Mouse (Mus musculus) right cerebral cortex, postnatal 25 days (tissue): ENCODE results near the gene Plagl1.

Experiments
- DNase-seq: peaks from one replicate; pipeline ENCODE4 v3.0.0; 2022

Gene Plagl1

DNA sequence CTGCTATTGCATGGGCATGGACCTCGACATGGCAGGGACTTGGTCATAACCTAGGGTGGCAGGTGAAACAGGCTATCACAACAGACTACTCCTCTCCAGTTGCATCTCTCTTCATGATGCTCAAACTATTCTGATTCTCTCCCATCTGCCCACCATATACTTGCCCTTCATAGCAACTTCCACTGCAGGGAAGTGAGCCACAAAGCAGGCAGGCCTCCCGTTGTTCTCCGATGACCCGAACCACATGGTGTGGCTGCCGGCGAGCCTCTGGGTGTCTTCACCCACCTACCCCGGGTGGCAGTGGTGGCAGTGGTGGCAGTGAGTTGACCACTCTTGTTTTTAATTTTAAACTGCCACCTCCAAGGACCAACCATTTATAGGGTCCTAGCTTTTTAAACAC lies 75.4 kb downstream of the Plagl1 start:
- DNase-seq, result no peak

DNA sequence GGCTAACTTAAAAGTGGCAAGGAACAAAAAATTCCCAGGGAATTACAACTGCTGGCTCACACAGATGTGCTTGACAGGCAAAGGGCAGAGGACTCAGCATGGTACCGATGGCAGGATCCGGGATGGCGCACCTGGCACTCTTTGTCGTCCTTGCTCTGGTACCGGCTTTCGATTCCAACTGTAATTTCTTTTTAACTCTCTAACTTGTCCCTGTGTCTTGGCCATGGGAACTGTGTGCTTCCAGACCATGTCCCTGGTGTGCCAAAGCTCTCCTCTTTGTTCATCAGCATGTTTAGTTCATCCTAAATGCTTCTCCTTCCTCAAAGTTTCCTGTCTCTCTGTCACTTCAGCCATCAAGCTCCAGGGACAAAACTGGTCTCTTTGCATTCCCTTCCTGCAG lies 77.6 kb downstream of the Plagl1 start:
- DNase-seq, result no peak

DNA sequence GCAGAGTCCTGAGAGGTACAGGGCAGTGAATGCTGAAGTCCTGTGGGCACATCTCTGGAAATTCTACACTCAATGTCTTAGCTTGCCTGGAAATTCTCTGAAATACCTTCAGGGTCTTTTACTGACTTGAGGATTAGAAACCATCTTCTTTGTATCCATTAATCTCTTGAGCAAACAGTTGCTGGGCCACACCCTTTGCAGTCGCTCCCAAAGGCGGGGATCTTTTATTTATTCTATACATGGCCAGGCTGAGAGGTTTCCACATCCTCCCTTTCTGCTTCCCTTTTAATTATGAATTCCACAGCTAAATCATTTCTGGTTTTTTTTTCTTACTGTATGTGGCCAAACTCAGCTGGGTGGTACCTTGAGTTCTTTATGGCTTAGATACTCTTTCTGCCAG lies 80.1 kb downstream of the Plagl1 start:
- no peak for DNase-seq

DNA sequence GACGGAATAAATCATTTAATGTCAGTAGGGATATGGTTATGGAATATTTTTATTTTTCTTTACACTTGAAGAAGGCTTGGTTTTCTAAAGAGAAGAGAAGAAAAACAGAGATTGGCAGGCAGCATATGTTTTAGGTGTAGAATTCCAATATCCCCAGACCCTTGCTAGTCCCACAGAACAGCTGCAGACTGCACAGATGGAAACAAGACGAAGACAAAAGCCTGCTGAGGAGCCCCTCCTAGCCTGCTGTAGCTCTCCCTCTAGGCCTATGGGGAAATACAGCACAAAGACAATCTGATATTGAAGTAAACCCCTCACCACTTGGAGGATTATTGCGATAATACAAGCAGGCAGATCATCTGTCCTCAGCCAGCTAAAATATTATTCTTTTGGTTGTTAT lies 90.1 kb downstream of the Plagl1 start:
- no peak for DNase-seq

DNA sequence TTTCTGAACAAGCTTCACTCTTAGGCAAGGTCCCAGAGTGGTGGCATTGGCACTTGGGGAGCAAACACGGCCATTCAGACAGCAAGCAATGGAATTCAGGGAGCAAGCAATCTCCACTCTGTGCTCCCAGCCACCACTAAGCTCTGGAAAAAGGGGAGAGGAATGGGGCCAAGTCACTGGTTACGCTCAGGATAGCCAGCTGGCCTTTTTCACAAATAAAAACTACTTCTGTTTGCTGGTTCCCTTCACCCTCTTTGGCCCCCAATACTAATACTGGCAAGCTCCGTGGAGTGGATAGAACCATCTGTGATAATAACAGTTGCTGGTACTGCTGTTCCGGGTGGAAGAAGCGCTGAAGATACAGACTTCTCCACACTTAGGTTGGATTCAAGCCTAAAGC lies 91.0 kb downstream of the Plagl1 start:
- DNase-seq, result no peak

DNA sequence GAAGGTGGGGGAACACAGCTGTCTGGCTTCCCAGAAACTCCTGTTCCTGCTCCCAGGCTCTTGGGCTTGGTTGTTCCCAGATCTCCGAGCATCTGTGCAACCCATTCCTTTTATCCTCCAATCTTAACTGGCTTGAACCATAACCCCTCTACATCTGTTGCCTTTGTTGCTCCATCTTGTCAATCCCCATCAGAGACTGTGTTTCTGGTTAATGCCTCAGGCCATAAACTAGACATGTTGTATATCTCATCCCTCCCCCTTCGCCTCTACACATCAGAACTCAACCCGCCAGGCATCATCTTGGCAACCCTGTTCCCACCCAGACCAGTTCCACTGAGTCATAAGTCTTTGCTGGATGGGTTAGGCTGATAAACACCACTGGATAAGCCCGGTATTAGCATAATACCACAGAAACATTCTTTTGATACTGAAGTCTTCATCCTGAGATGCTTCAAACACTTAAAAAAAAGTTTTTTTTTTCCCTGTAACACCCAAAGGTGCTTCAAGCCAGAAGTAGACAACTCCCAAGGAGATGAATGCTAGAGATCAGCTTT lies 92.6 kb downstream of the Plagl1 start:
- no peak for DNase-seq

DNA sequence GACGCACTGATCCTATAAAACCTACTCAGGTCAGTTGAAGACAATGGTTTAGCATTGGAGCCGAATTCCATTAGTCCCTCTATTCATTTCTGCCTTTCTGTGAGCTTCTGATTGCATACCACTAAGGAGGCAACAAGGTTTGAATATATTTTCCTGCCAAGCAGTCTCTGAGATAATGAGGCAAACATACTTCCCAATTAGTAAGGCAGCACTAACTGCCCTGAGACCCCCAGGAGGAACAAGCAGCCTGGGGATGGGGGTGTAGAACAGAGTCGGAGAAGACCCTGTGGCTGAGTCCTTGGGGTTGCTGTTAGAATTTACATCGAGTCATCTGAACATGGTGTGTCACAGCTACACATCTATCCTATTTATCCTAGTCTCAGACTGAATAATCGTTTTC lies 95.1 kb downstream of the Plagl1 start:
- no peak for DNase-seq

DNA sequence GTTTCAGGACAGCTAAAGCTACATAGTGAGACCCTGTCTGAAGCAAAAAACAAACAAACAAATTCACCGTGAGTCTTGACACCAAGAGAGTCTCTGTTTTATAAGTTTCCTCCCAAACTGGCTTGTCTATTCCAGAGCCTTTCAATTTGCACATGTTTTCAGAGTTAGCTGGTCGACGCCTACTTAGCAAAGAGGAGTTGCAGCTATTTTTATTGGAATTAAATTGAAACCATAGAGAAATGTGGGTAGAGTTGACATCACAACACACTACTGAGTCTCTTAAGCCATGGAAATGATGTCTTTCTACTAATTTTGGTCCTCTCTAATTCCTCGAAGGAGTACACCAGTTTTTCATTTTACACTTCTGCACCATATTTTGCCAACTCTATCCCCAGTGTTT lies 100.6 kb downstream of the Plagl1 start:
- DNase-seq, result no peak

DNA sequence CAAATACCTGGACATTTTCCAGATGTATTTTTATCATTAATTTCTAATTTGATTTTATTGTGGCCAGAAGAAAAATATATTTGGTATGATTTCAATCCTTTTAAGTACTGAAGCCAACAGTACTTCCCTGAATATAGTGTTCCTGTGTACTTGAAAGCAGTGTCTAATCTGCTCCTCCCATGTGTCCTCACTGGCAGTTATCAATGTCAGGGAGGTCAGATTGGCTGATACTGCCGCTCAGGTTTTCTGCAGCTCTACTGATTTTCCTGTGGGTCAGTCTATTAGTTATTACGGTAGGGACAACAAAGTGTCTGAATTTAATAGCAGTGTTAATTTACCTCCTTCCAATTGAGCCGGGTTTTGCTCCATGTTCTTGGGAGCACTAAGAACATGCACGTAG lies 101.7 kb downstream of the Plagl1 start:
- no peak for DNase-seq

DNA sequence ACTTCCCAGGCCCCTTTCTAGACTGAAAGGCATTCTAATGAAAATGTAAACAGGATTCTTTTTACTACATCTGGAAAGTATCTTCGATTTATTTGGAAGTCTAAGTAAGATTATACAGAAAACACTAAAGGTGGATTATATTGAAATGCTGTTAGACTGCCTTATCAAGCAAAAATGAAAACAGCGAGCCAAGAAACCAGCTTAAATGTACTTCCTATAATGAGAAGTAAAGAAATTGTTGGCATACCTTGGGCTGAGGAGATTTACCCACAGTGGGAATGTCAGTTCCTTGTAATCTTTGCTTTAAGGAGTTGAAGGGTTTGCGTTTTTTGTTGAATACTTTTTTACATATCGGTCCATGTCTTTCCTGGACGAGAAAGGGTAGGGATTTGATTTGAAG lies 108.2 kb downstream of the Plagl1 start:
- DNase-seq, result no peak

DNA sequence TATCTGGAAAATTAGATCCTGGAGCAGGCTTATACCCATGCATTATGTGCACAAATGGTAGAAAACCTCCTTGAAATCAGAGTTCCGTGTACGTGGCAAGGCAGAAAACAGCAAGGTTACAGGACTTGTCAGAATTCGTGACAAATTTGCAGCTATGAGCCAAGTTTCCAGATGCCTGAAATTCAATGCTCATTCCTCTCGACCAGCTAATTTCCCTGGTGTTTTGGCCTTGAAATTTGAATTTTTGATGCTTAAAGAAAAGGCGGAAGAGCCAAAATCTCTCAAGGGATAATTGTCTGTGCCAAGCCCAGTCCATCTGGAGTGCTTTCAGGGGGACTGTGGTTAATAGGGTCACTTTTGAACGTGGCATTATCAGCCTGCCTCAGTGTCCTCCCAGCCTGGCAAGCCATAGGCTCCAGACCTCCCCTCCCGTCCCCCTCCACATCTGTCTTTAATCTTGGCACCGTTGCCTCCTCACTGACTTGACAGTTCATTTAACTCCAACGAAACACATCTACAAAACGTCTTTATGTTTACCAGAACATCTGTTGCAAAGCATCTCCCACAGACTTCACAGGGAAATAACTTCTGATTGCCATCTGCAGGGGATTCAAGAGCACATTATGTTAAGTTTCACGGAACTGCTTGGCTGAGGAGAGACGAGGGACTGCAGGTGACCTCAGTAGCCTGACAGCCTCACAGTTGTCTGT lies 110.6 kb downstream of the Plagl1 start:
- no peak for DNase-seq

DNA sequence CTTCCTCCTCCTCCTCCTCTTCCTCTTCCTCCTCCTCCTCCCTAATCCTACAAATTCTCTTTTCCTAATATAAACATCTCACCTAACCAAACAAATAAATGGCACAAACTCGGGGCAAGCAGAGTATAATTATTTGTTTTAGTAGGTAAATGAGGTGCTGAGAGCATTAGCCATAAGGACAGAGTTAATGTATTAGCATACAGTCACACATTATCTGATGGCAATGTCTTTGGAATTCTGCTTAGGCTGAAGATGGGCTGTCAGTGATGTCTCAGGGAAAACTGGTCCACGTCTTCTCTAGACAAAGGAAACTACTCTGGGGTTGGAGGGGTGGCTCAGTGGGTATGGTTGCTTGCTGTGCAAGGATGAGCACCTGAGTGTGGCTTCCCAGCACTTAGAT lies 111.2 kb downstream of the Plagl1 start:
- no peak for DNase-seq

DNA sequence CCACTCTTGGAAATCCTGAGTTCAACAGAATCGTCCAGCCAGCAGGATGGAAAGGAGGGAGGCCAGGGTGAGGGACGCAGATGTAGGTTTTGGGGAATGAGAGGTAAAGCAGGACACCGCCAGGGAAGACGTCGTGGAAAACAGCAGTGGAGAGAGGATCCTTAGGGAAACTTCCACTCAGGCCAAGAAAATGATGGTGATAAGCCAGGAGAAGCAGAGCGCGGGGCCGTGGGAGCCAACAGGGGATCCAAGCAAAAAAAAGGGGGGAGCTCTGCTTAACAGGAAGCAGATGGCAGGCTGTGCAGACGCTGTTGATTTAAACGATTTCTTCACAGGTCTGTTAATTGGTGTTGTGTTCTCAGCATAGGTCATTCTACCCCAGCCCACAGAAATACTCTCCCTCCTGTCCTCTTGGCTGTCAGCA lies 112.5 kb downstream of the Plagl1 start:
- DNase-seq, result no peak

DNA sequence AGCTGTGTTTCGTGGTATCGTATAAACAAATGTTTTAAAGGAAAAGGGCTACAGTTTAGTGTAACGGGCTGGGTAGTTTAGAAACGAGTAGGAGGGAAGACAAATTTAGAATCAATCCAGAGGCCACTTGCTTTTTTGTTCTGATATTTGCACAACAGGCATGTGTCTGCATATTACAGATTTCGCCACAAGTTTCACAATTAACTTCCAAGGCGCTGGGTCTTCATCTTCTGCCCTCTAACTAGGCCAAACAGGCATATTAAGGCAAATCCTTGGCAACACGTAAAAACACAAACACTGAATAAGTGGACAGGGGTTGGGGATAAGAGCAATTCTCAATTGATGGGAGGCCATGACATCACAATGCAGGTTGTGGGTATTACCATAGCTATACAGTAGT lies 115.6 kb downstream of the Plagl1 start:
- no peak for DNase-seq

DNA sequence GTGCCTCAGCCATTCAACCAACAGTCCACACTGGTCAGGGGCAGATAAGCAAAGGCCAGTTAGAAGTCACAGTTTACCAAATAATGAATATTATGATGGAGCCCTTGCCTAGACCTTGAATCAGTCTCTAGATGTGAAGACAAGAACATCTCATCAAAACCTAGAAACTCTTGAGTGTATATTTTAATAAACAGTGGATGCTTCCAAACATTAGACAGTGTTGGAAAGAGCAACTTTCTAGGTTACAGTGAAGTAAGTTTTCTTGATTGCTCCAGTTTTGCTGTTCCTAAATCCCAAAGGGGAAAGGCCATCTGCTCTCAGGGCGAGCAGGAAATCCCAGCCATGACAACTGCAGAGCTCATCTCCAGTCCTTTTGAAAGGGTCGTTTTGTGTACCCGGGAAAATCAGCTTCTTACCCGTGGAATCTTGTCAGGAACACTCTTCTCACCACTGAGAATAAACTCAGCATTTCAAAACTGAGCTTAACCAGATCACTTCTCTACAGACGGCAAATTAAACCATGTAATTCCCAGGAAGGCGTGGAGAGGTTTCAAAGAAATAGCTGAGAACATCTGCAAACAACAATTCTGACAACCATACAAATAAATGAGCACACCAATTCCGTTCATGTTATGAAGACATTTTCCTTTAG lies 117.8 kb downstream of the Plagl1 start, which contains the start of gene Zc2hc1b:
Gene Zc2hc1b, minus strand, starts transcription at position 51 of the 652 bp plus-strand sequence.
- DNase-seq, result no peak

DNA sequence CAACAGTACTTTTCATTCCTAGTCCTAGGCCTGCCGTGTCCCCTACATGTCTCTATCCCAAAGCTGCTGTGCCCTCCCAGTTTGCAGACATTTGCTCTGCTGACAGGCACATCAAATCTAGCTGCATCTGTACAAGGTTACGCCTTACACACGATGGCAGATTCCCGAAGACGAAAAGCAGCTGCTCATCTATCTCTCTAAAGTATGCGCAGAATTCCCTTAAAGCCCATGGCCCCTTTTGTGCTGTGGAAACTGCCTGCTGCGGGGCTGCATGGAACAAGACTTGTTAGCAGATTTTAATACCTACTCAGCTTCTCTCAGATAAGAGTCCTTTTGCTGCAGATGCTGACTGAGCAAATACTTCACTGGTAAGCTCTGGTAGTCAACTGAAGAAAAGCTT lies 119.9 kb downstream of the Plagl1 start:
- DNase-seq, result no peak
